Mouse (Mus musculus) cerebellum, adult 2 months (tissue): Measurements from ENCODE around the gene Pex26.

Experiments used
- CTCF ChIP-seq: fragments of 200-500 bp; IDR thresholded peaks from 2 replicates; pipeline ENCODE4 v1.5.1; 2011; ENCODE audit warnings: low read depth, mild to moderate bottlenecking, control low read depth, low read length, moderate library complexity, borderline replicate concordance; ENCODE audit not compliant: insufficient read depth
- POLR2A ChIP-seq: fragments of 200-500 bp; IDR thresholded peaks from 2 replicates; pipeline ENCODE4 v1.6.1; 2011; ENCODE audit warnings: low read length, control low read depth, borderline replicate concordance; ENCODE audit not compliant: insufficient read depth

DNA sequence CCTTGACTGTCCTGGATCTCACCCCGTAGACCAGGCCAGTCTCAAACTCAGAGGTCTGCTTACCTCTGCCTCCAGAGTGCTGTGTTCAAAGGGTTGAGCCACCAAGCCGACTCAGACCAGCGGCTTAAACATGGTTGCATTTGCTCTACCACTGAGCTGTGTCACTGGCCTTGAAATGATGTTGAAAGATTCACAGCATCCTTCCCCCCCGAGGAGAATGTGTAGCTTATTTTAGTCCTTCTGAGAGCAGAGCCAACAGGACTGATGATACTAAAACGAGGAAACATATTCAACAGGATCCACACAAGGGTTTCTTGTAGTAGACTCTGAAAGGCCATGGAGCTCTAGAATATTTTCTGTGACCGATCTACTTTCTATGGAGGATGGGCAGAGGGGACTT lies 32.4 kb downstream of the Pex26 start:
- no peak for TF ChIP-seq CTCF
- TF ChIP-seq POLR2A, result no peak
